Mouse (Mus musculus) spleen, adult 2 months (tissue): ENCODE data around the gene Adap2. TPM values are rescaled to one million over a fixed set of nuclear protein-coding genes. Genes with fewer than 3 reads are reported as not detected.

Source experiments
- DNase-seq, 2 experiments: peaks; one replicate each; pipeline versions ENCODE4 v3.0.0 to v3.0.0-alpha.2; 2012 to 2021; ENCODE audit warnings: low spot score in 2 of 2, low read depth in 1 of 2
- H3K27ac ChIP-seq: fragments of 200-500 bp; 2 replicates; pipeline ENCODE4 v1.5.1; 2012; ENCODE audit warnings: low read length, inconsistent platforms; ENCODE audit not compliant: insufficient read depth
- H3K27me3 ChIP-seq: fragments of 200-500 bp; 2 replicates; pipeline ENCODE4 v1.6.1; 2012; ENCODE audit warnings: mild to moderate bottlenecking, moderate library complexity, low read length, inconsistent platforms; ENCODE audit not compliant: control insufficient read depth, insufficient read depth
- H3K36me3 ChIP-seq: fragments of 200-500 bp; 2 replicates; pipeline ENCODE4 v1.6.1; 2012; ENCODE audit warnings: mild to moderate bottlenecking, low read length, inconsistent platforms; ENCODE audit not compliant: control insufficient read depth, insufficient read depth
- H3K4me1 ChIP-seq: fragments of 200-500 bp; 2 replicates; pipeline ENCODE4 v1.6.1; 2011; ENCODE audit warnings: inconsistent platforms; ENCODE audit not compliant: control insufficient read depth, insufficient read depth, insufficient read length
- H3K4me3 ChIP-seq: fragments of 200-500 bp; 2 replicates; pipeline ENCODE4 v1.5.1; 2011; ENCODE audit warnings: mild to moderate bottlenecking, inconsistent platforms; ENCODE audit not compliant: insufficient read depth, insufficient read length; ENCODE audit errors: extremely low read depth
- CTCF ChIP-seq: fragments of 200-500 bp; IDR thresholded peaks from 2 replicates; pipeline ENCODE4 v1.5.1; 2011; ENCODE audit warnings: mild to moderate bottlenecking, inconsistent platforms; ENCODE audit not compliant: insufficient read depth, insufficient read length, insufficient replicate concordance; ENCODE audit errors: extremely low read depth
- POLR2A ChIP-seq: fragments of 200-500 bp; IDR thresholded peaks from 2 replicates; pipeline ENCODE4 v1.6.1; 2011; ENCODE audit warnings: low read depth, low read length, inconsistent platforms
- WGBS: fragments of 180-500 bp; shearing (Covaris S2); methylation state at CpG from one replicate; pipeline ENCODE4 v1.1.7; 2018; 5-methylcytosine and 5-hydroxymethylcytosine counted together
- polyA plus RNA-seq: library from polyadenylated mRNA; depleted of rRNA; stranded (reverse); fragments of >200 nt; gene quantifications from 2 replicates; pipeline ENCODE4 v1.2.3, GENCODE M21; 2012

Adap2 gene
- polyA plus RNA-seq, 1 experiment = 16.4 TPM

- WGBS = 79% methylated on average over 4 of the region's 4 CpGs
- Histone ChIP-seq H3K27me3 (peaks cover 5% of the 10 kb centered on the region; the same call in 1 of the 2 replicates), H3K4me3 (no peak overlapping the region), H3K36me3 (no peaks in the 10 kb centered on the region), H3K27ac (no peak overlapping the region), H3K4me1 (peaks cover 3% of the 10 kb centered on the region; the same call in 1 of the 2 replicates)
- no peak for DNase-seq
- TF ChIP-seq POLR2A (no peak), CTCF (no peak)
Observed at GRCm38 (mm10) chr11:80156841-80157240, 2.9 kb downstream of the Adap2 start.

- TF ChIP-seq POLR2A = no peak
- no peak for TF ChIP-seq CTCF
- H3K27me3 ChIP-seq = peaks cover 4% of the 10 kb centered on the region; the same call in 1 of the 2 replicates
- peaks cover 3% of the 10 kb centered on the region; the same call in 1 of the 2 replicates for H3K4me1 ChIP-seq
- H3K36me3 ChIP-seq = no peaks in the 10 kb centered on the region
- H3K4me3 ChIP-seq = no peak overlapping the region
- no peak for DNase-seq
- WGBS = 84% methylated on average over 7 of the region's 7 CpGs
- H3K27ac ChIP-seq = no peak overlapping the region
Observed at GRCm38 (mm10) chr11:80159018-80159417, 5.1 kb downstream of the Adap2 start.

DNA sequence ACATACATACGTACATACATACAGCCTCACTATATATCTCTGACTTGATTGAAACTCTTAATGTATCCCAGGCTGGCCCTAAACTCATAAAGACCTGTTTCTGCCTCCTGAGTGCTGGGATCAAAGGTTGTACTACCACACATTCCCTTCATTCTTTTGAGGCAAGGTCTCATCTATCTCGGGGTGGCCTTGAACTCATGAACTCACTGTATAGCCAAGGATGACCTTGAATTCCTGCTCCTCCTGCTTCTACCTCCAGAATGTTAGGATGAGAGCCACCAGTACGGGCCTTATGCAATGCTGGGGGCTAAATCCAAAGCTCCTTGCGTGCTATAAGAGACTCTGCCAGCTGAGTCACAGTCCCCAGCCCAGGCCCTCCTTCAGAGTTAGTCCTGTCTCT is 7.1 kb downstream of the Adap2 start:
- H3K36me3 ChIP-seq = no peaks in the 10 kb centered on the region
- no peak for DNase-seq

DNA sequence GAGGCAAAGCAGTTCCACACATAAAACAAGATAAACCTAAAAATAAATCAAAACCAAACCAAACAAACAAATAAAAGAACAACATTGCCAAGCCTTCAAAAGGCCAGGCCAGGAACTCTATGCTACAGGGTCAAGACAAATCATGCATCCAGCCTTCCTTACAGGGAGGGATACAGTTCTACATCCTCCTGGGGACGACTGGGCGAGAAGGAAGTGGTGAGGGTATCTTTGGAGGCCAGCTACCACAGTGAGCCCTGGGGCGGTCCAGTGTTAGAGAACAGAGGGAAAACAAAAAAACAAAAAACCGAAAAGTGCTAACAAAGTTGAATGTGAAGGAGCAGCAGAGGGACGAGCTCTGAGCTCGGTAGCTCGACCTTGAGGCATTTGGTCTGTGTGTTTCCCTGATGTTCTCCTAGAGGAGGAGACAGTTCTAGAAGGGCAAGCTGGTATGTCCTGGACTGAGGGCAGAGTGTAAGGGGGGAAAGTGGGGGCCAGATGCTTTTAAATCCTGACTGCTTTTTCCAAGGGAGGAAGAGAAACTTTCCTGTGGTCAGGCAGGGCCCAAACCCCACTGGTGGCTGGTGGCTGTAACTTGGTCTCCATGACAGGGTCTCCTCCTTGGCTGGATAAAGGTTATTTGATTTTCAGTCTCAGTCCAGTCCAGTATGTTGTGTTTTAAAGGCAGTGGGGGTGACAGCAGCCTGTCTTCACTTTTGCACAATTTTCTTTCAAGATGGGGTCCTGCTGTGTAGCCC is 9.6 kb downstream of the Adap2 start:
- Histone ChIP-seq H3K4me1 (peaks cover 5% of the 10 kb centered on the region; the same call in 1 of the 2 replicates), H3K36me3 (no peaks in the 10 kb centered on the region), H3K27ac (no peak overlapping the region), H3K27me3 (no peaks in the 10 kb centered on the region), H3K4me3 (no peak overlapping the region)
- no peak for DNase-seq
- TF ChIP-seq CTCF (no peak), POLR2A (no peak)
- 28% methylated on average over 7 of the region's 7 CpGs for WGBS

More for the DNA sequence above, 7.1 kb downstream of the Adap2 start:
- 92% methylated on average over 4 of the region's 4 CpGs for WGBS
- no peak overlapping the region for H3K4me3 ChIP-seq
- H3K4me1 ChIP-seq = no peaks in the 10 kb centered on the region
- H3K27me3 ChIP-seq = no peaks in the 10 kb centered on the region
- no peak for TF ChIP-seq POLR2A
- TF ChIP-seq CTCF = no peak
- no peak overlapping the region for H3K27ac ChIP-seq

DNA sequence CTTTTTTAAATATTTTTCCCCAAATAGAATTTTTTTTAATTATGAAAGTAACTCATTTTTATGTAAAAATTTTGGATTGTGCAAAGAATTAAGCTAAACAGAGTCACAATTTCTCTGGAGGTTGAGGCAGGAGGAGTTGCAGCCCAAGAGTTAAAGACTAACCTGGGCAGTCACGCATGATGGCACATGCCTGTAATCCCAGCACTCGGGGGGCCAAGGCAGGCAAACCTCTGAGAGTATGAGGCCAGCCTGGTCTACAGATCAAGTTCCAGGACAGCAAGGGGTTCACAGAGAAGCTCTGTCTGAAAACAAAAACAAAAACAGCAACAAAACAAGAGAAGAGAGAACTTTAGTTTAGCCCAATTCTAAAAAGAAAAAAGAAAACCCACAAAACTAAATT is 10.3 kb downstream of the Adap2 start:
- no peaks in the 10 kb centered on the region for H3K36me3 ChIP-seq
- no peak overlapping the region for H3K27ac ChIP-seq
- TF ChIP-seq POLR2A = no peak
- TF ChIP-seq CTCF = no peak
- DNase-seq = no peak
- no peak overlapping the region for H3K4me3 ChIP-seq
- 66% methylated on average over 2 of the region's 2 CpGs for WGBS
- peaks cover 8% of the 10 kb centered on the region; the same call in 1 of the 2 replicates for H3K4me1 ChIP-seq
- H3K27me3 ChIP-seq = no peaks in the 10 kb centered on the region

DNA sequence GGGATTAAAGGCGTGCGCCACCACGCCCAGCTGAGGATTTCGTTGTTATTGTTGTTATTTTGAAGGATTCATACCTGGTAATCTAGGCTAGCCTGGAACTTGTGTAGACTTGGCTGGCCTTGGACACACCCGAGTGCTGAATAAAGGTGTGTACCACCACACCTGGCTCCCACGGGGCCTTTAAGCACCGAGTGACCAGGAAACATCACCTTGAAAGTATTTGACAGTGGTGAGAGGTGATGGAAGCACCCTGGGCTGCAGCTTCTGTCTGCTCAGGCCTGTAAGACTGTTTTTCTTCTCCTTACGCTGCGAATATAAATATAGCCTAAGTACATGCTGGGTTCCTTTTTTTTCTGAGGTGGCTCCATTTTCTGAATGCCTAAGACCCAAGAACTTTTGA is 14.2 kb downstream of the Adap2 start:
- Histone ChIP-seq H3K36me3 (no peaks in the 10 kb centered on the region), H3K27ac (peak overlapping the region; percentile 58), H3K27me3 (no peaks in the 10 kb centered on the region), H3K4me3 (no peak overlapping the region), H3K4me1 (peaks cover 12% of the 10 kb centered on the region)
- WGBS = 74% methylated on average over 9 of the region's 9 CpGs
- DNase-seq = no peak
- TF ChIP-seq CTCF (no peak), POLR2A (no peak)
